Mouse (Mus musculus) right cerebral cortex, adult 18-20 months (tissue): ENCODE data around the gene Fermt3.

ENCODE experiments used
- DNase-seq: peaks from one replicate; pipeline ENCODE4 v3.0.0; 2022; ENCODE audit warnings: mixed read lengths

Gene Fermt3

GRCm38 (mm10) chr19:6987904-6988285, 31.4 kb downstream of the Fermt3 start:
- no peak for DNase-seq

DNA sequence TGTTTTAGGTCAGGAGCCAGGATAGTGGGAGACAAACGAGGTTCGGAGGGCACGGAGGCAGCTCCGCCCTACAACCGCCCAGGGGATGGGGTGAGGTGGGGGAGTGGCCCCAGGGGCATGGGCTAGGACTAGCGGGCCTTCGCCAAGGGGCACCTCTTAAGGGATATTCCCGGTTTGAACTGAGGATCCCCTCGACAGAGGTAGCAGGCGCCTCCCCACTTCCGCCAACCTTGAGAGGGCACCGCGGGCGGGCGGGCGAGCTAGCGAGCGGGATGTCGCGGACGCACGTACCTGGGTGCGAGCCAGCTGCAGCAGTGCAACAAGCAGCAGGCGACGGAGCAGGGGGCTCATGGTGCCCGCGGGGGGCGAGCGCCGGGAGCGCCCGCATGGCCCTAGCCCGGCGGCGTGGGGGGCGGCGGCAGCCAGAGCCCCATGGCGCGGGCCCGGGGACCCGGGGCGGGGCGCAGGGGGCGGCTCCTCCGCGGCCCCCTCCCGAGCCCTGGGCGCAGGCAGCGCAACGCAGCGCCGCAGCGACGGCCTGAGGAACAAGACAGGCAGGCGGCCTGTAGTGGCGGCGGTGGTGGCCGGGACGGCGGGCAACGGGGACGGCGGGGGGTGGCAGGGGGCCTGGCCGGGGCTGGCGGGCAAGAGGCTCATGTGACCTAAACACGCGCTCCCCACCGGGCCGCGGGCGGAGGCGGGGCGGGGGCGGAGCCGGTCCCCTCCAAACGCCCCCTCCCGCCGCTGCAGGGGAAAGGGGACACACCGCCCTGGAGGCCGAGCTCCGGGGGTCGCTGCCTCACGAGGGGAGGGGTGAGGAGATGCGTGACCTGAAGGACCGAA, 32.0 kb downstream of the Fermt3 start, which contains the start of gene Vegfb:
Gene Vegfb (minus strand): TSS at position 591 of the 843 bp plus-strand sequence.
- DNase-seq = peak; percentile 66

DNA sequence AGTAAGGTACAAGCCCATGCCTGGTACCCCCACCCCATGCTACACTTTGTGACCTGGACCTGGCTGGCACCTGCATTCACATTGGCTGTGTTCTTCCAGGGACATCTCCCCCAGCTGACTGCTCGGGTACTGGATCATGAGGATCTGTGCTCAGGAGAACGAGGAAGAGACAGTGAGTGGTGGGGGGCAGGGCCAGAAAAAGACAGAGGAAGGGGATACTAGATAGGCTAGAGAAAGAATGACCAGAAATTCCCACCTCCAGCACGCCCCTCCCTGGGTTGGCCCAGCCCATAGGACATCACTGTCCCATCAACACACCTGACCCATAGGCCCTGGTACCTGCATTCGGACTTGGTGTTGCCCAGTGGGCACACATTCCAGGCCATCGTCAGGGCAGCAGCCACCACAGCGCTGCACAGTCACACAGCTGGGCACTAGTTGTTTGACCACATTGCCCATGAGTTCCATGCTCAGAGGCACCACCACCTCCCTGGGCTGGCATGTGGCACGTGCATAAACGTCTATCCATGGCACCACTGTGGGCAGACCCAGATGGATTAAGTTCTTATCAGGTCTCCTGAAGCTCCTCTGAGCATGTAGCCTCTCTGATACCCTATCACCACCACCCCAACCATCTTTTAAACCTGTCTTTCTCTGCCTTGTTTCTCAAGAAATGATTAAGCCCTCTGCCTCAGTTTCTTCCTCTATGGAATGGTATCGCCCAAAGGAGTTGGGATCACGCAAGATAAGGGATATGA, 33.1 kb downstream of the Fermt3 start:
- DNase-seq = no peak

DNA sequence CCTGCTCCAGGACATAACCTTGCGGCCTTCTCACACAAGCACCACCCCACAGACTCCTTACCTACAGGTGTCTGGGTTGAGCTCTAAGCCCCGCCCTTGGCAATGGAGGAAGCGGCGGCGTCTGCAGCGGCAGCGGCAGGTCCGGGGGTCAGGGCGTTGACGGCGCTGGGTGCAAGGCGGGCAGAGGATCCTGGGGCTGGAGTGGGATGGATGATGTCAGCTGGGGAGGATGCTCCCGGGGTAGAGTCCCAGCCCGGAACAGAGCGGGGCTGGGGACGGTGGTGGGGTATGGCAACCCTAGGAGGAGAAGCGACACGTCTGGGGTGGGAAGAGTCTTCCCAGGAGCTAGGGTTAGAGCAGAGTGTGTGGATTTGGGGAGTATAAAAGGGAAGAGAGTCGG, 34.0 kb downstream of the Fermt3 start:
- no peak for DNase-seq

DNA sequence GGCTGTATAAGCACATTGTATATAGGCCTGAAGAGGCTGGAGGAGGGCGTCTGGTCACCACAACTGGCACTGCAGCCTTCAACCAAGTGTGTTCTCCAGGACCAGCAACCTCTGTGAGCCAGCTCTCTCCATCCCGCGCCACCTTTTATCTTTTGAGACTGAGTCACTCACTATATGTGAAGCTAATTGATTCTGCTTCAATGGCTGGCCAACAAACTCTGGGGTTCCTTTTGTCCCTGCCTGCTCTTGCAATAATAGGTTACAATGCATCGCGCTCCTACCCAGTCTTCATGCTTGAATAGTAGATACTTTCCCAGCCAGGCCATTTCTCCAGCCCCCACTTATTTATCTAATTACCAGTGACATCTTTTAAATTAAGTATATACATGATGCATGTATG, 35.6 kb downstream of the Fermt3 start:
- DNase-seq = no peak

DNA sequence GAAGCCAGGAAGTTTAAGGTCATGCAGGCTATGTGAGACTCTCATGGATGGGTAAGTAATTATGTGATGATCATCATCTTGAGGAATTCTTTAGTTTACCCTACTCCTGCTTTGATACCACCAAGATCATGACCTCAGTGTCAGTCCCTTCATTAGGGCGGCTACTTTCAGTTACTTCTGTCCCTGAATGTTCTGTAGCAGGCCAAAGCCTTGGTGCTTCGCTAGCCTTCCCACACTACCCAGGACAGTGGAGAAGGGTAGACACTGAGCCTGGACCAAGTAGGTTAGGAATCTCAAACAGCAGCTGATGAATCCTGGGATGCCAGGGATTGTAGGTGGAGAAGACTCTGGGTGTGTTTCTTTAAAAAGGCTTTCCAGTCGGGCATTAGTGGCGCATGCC, 37.8 kb downstream of the Fermt3 start:
- DNase-seq = no peak

- DNase-seq = peak; percentile 99
Measured at GRCm38 (mm10) chr19:6980381-6981093, 38.7 kb downstream of the Fermt3 start, which contains the start of gene Fkbp2. Gene Fkbp2, minus strand, starts transcription at chr19:6980501.

- DNase-seq = peak; percentile 100
Measured at GRCm38 (mm10) chr19:6979486-6980380, 39.5 kb downstream of the Fermt3 start.

- DNase-seq = peak; percentile 59
Measured at GRCm38 (mm10) chr19:6979001-6979479, 40.2 kb downstream of the Fermt3 start.

DNA sequence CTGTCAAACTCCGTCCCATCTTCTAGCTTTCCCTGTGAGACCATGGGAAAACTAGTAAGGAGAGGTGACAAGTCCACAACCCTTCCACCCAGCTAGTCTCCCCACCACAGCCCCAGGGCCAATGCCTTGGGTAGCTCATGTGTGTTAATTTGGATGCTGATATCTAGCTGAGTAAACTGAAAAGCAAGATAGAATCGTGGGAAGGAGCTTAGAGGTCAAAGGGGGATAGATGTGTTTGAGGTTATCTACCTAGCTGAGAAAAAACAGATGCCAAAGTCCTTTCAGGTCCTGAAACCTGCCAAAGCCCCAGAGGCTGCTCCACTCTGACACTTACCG, 40.7 kb downstream of the Fermt3 start:
- no peak for DNase-seq

- no peak for DNase-seq
Measured at GRCm38 (mm10) chr19:6977759-6978638, 41.3 kb downstream of the Fermt3 start.

- peak; percentile 67 for DNase-seq
Measured at GRCm38 (mm10) chr19:6975537-6976521, 43.4 kb downstream of the Fermt3 start, which contains the start of gene Plcb3. Gene Plcb3, minus strand, starts transcription at chr19:6976470.

DNA sequence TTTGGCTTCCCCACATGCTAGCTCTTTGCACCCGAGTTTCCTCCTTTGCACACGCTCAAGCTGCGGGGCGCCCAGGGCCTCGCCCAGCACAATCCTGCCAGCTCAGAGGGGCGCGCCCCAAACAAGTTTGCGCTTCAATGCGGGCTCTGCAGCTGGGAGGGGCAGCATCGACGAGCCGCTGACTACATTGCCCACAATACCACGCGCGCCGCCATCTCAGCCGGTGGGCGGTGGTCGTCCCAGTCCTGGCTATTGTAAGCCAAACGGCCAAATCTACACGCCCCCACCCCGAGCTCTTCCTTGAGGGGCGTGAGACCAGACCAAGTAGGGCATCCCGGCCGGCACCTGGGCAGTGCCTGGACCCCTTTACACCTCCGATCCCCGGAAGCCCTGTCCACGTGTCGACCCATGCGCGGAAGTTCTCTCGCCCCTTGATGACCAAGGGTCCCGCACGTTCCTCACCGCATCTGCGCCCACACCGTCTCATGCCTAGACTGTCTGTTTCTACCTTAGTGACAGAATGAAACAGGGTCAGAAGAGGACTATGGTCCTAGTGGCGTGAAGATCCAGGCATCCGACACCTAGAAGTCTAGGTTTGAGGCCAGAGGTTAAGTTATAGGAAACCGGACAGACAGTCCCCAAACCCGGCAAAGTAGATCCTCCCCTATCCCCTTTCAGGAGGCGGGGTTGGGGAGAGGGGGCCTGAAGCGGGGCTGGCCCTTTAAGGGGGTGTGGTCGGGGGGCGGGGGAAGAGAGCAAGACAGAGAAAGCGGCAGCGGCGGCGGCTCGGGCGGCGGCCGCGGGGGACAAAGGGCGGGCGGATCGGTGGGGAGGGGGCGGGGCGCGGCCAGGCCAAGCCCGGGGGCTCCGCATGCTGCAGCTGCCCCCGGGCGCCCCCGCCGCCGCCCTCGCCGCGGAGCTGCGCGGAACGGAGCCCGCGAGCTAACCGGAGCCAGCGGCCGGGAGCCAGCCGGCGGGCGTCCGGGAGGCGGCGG, 44.8 kb downstream of the Fermt3 start, which contains the start of gene Ppp1r14b:
Gene Ppp1r14b (plus strand): TSS at position 758 of the 995 bp plus-strand sequence.
- peak; percentile 74 for DNase-seq

GRCm38 (mm10) chr19:6973581-6974190, 45.6 kb downstream of the Fermt3 start:
- no peak for DNase-seq

DNA sequence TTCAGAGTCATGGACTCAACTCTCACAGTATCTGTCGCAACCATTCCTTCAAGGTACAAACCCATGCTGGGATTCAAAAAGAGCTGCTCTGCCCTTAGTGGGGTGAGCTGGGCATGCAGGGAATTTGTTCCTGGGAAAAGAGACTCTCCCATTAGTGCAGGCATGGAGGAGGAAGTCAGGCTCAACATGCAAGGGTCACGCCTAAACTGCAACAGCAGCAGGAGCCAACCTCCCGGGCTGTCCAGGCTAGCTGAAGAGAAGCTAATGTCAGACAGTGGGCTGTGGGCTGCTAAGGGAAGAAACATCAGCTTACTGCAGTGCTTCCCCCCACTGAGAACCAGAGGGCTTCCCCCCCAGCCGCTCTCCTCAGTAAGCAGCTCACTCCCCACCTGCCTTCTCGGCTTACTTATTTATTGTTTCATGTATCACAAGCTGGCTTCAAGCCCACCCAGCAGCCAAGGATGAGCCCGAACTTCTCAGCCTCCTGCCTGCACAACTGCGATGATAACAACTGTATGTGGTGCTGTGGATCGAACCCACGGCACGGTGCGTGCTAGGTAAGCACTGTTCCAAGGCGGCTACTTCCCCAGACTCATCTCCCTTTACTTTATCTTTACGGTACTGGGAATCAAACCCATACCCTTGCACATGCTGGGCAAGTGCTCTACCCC, 46.9 kb downstream of the Fermt3 start:
- no peak for DNase-seq

GRCm38 (mm10) chr19:6971644-6972043, 47.6 kb downstream of the Fermt3 start:
- no peak for DNase-seq

DNA sequence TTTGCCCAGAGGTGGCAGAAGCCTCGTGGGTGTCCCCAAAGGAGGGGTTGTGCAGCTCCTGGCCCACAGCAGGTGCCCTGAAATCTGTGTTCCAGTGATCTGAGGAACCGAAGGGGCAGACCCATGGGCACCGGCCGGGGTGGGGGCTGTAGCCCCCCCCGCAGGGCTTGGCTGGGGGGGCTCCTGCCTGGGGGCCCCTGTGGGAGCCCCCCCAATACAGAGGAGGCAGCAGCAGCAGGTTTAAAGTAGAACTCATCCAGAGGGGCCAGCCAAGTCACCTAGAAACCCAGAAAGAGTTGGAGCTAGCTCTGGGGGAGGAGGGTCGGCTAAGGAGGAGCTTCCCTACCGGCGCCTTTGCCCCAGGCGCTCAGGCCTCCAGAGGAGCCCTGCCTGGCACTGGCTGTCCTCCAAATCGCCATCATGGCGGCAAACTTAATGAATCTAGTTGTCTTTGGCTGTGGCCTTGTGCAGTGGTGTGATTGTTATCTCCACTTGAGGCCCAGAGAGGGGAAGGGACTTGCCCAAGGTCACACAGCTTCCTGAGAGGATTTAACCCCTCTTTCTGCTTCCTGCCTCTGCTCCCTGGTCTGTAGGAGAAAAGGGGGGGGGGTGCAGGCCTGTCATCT, 48.7 kb downstream of the Fermt3 start:
- DNase-seq = no peak
